Mouse (Mus musculus): Measurements from ENCODE around the gene Tnxb.
A peak's percentile ranks its signal among the peaks of the same experiment; 100 is the strongest.
"Not testable (repeated sequence)": the region's sequence is repeated elsewhere in the genome, so short reads cannot be mapped to it uniquely, and the experiment has no call there.

Gene Tnxb

DNA sequence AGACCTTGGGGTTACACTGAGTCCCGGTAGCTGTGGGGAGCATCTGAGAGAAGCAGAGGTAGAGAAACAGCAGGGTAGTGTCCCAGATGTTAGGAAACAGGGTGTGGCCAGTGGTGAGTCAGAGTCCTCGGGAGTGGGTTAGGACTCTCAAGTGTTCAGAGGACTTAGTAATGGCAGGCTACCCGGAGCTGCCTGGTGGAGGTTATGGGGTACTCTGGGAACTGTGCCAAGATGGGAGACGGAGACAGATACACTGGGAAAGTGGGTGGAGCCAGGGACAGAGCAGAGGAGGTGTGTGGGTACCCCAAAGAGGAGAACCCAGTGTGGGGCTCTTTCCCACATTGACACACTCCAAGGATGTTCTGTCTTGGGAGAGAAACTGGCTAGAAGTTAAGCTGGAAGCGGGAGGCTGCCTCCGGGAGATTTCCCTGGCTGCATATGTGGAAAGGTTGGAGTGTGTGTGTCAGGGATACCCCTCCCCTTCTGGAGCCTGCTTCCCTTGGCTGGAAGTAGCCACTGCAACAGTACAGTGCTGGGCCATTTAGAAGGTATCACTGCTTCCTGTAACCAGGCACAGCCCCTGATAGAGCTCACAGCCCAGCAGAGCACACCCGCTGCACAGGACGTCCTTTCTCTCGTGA is 14.0 kb downstream of the Tnxb start:
- DNase-seq (ENCODE audit: low spot score): no peak

DNA sequence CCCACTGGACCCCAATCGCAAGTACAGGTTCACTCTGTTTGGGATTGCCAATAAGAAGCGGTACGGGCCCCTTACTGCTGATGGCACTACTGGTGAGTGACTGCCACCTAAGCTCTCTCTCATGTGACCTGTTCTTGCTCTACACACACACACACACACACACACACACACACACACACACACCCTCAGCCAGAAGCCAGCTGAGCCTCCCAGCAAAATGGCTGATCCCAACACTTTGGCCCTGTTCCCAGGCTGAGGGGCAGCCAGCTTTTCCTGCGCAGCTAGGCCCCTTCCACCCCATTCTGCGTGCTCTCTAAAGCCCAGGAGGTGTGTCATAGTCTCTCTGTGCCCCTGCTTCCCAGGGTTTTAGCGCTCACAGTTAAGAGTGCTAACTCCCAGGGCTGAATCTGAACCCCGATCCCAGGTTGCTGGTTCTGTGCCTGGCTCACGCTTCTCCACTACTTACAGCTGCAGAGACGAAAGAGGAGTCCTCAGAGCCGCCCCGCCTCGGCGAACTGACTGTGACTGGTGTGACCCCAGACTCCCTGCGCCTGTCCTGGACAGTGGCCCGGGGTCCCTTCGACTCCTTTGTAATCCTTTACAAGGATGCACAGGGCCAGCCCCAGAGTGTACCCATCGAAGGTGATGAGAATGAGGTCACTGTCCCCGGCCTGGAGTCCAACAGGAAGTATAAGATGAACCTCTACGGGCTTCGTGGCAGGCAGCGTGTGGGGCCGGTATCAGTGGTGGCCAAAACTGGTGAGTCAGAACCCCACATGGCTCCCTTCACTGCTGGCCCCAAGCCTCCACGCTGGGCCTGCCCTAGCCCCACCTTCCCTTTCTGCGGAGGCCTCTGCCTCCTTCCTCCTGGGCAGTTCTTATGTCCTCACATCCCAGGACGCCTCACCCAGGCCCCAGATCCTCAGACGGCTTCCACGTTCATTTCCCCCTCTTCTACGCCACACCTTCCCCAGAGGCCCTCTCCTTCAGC is 15.1 kb downstream of the Tnxb start:
- no peak for DNase-seq (ENCODE audit: low spot score)

DNA sequence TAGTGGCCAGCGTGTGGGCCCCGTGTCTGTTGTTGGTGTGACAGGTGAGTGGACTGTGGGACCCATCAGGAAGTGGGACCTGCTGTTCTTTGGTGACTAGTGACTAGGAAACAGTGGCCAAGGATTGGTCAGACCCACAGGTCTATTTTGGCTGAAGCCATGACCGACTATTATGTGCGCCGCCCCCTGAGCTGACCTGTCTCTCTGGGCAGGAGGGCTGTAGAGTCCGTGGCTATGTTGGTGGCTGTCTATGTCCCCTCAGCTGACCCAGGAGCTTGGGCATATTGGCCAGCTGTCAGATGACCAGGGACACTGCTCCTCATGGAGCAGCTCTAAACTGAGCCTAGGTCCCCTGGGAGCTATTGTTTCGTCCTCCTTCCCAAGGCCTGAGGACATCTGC is 18.6 kb downstream of the Tnxb start:
- DNase-seq (ENCODE audit: low spot score): no peak

DNA sequence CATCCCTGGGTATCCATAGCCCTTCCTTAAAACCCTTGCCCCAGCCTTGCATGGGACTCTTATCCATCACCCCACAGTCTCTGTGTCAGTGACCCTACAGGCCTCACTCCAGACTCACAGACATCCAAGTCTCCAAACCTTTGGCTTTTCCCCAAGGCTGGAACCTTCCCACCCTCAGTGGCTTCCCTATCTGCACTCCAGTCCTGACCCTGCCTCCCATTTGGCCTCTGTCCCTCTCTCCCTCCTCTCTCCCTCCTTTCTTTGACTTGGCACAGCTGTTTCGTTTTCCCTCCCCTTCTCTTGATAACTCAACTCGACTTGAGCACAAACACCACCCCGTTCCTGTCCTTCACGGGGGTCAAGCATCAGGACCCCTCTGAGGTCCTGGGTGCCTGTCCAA is 20.1 kb downstream of the Tnxb start:
- DNase-seq (ENCODE audit: low spot score): no peak

DNA sequence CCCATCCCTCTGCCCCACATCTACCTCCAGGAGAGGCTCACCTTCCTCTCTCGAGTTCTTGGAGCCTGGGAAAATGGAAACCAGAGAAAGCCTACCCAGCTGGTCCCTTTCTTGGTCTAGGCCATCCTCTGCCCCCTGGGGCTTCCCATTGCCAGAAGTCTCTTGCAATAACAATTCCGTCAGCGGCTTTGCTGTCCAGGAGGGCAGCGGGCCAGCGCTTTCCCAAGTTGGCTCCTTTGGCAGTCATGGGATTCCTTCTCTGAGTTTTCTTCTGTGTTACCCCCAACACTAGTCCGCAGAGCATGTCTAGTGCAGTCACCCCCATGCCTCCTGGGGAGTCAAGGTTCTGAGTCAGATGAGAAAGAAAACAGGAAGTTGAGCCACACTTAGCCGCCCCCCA is 22.6 kb downstream of the Tnxb start:
- DNase-seq (ENCODE audit: low spot score): no peak

DNA sequence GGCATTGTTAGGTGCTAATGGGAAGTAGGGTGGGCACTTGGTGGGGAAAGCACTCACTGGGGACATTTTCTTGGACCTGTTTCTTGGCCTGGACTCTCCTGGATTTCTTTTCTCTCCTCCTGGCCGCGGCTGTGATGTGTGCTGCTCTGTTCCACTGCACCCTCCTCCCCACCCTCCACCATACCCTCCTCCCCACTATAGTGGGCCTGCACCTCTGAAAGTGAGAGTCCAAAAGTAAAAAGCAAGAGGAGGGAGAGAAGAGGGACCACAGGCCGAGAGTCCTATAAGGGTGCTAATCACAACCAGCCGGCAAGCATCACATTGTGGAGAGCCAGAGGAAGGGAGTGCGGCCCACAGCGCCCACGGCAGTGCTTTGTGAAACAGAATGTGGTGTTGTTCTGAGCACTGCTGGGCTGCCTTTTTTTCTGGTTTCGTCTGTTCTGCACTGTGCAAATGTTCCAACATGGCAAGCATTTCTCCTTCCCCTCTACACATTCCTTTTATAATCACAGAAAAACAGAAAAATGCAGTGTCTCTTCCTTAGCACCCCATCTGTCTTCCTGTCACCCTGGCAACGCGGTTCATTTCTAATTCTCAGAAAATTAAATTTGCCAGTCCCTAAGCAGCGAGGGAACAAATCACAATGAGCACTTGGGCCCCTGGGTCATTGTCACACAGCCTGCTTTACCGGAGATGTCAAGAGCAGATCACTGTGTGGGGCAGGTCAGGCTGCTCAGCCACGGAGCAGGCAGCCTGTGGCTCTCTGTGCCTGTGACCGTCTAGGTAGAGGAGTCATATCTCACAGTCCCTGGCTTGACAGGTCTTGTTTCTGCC is 29.5 kb downstream of the Tnxb start:
- DNase-seq (ENCODE audit: low spot score): peak; percentile 81

DNA sequence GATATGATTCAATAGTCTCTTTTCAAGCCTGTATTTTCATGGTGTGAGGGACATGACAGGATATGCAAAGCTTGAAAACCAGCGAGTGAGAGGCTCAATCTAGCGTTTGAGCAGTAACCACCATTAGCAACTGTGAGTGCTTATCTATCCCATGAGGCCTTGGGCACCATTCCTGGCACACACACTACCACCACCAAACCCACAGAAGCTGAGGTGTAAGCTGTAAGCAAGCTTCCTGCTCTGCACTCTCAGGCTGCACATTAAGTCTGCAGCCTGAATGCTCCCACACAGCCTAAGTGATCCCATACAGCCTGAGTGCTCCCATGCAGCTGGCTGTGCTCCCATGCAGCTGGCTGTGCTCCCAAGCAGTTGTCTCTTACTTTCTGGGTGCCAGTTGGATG is 30.3 kb downstream of the Tnxb start:
- DNase-seq (ENCODE audit: low spot score): peak; percentile 42

GRCm38 (mm10) chr17:34706476-34706875 is 36.1 kb downstream of the Tnxb start:
- not testable (repeated sequence) for DNase-seq (ENCODE audit: low spot score)

- DNase-seq (ENCODE audit: low spot score): peak; percentile 70
These were observed 42.6 kb downstream of the Tnxb start for GRCm38 (mm10) chr17:34712951-34713350.

- not testable (repeated sequence) for DNase-seq (ENCODE audit: low spot score)
These were observed 44.0 kb downstream of the Tnxb start for GRCm38 (mm10) chr17:34714181-34714907.

GRCm38 (mm10) chr17:34714908-34715445 is 44.6 kb downstream of the Tnxb start:
- DNase-seq (ENCODE audit: low spot score): not testable (repeated sequence)

- not testable (repeated sequence) for DNase-seq (ENCODE audit: low spot score)
These were observed 45.1 kb downstream of the Tnxb start for GRCm38 (mm10) chr17:34715451-34715850.

DNA sequence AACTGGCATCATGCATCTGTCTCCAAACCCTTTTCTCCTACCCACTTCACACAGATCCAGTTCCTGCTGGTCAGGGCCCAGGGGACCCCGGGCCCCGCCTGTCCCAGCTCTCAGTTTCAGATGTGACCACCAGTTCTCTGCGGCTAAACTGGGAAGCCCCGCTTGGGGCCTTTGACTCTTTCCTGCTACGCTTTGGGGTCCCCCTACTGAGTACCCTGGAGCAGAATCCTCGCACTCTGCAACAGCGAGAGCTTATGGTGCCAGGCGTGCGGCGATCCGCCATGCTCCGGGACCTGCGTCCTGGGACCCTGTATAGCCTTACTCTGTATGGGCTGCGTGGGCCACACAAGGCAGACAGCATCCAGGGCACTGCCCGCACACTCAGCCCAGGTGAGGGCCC is 45.9 kb downstream of the Tnxb start:
- no peak for DNase-seq (ENCODE audit: low spot score)

- DNase-seq (ENCODE audit: low spot score): no peak
These were observed 47.1 kb downstream of the Tnxb start for GRCm38 (mm10) chr17:34717401-34717800.

DNA sequence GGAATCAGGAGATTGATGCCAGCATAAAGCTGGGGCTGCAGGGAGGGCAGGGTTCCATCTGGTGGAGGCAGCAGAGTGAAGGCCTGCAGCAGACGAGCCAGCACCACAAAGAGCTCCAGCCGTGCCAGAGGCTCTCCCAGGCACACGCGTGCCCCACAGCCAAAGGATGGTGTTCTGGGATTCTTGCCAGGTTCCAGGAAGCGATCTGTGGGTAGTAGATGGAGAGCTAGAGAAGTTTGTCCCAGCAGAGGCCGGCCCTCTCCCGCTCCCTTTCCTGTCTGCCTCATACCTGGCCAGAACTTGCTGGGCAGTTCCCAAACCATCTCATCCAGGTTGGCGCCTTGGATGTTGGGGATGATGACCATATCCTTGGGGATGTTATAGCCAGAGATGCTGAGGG is 49.6 kb downstream of the Tnxb start:
- not testable (repeated sequence) for DNase-seq (ENCODE audit: low spot score)

DNA sequence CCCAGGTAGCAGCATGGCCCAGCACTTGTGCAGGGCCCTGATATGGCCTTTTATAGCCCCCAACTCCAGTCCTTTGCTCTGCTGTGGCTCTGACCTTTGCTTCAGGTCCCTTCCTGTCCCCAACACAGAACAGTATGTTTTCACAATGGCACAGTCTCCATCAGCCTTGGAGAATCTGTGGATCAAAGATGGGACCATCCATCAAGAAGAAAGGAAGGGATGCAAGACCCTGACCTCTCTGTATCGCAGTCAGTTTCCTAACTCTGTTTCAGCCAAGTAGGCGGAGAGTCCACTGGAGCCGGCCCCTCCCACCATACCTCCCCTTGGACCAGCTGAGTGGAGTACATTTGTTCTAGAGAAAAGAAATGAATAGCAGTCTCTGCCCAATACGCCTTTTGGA is 51.9 kb downstream of the Tnxb start:
- not testable (repeated sequence) for DNase-seq (ENCODE audit: low spot score)

GRCm38 (mm10) chr17:34723066-34723465 is 52.7 kb downstream of the Tnxb start:
- DNase-seq (ENCODE audit: low spot score): no peak

- DNase-seq (ENCODE audit: low spot score): no peak
These were observed 57.6 kb downstream of the Tnxb start for GRCm38 (mm10) chr17:34727887-34728286.

GRCm38 (mm10) chr17:34729155-34729554 is 58.8 kb downstream of the Tnxb start:
- DNase-seq (ENCODE audit: low spot score): not testable (repeated sequence)

GRCm38 (mm10) chr17:34729779-34730553 is 59.6 kb downstream of the Tnxb start:
- not testable (repeated sequence) for DNase-seq (ENCODE audit: low spot score)

Data from layer of hippocampus, adult 11-12 months (tissue).